12 mouse cellular contexts compared by ENCODE assay signal in the genomic region with DNA sequence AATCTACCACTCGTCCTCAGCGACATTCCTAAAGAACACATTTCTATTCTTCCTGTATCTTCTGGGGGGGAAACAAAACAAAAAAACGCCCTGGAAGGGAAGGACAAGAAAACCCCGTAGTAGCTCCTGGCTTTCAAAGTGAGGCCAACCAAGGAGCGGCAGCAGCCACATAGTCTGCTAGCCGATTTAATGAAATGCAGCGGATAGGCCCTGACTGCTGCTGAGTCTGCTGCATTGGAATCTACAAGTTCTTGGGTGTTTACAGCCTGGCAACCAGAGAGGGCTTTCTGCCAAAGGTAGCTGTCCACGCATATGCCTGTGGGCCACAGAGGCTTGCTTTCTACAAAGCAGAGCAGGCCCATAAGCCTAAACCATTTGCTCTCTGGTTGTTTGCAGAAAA.
DNase-seq lines count a peak whose midpoint lies in the region; ATAC-seq and TF ChIP-seq lines count a peak whose summit lies in the region.
"Had no signal": no experiment of that assay in that cellular context is flagged by ENCODE, and none has a peak within 500 bp of the region (broad histone marks: within the 10 kb centered on the region; RNA-seq: fewer than 3 reads in every experiment).

No protein-coding gene starts in this region.

- H3K36me3 ChIP-seq in lung, embryonic 14.5 days (ENCODE audit: insufficient read depth): no peaks in the 10 kb centered on the region
- no peaks in the 10 kb centered on the region for H3K36me3 ChIP-seq in embryonic facial prominence, embryonic 13.5 days
- no peaks in the 10 kb centered on the region for H3K36me3 ChIP-seq in hindbrain, postnatal 0 days (ENCODE audit: insufficient read depth, low read length)
- H3K36me3 ChIP-seq in neural tube, embryonic 13.5 days: no peaks in the 10 kb centered on the region

- H3K27ac ChIP-seq in lung, embryonic 14.5 days (ENCODE audit: low read depth): no peak overlapping the region
- peak overlapping the region; percentile 51; the same call in 1 of the 2 replicates for H3K27ac ChIP-seq in embryonic facial prominence, embryonic 13.5 days
- H3K27ac ChIP-seq in hindbrain, postnatal 0 days: no peak overlapping the region; the same call in 1 of the 2 replicates
- peak overlapping the region; percentile 24; the same call in 1 of the 2 replicates for H3K27ac ChIP-seq in neural tube, embryonic 13.5 days (replicated peaks)

- H3K4me1 ChIP-seq in lung, embryonic 14.5 days (ENCODE audit: insufficient read depth): no peaks in the 10 kb centered on the region
- H3K4me1 ChIP-seq in embryonic facial prominence, embryonic 13.5 days: peaks cover 47% of the 10 kb centered on the region
- H3K4me1 ChIP-seq in hindbrain, postnatal 0 days (ENCODE audit: insufficient read depth, low read length): peaks cover 11% of the 10 kb centered on the region; the same call in 1 of the 2 replicates
- peaks cover 54% of the 10 kb centered on the region for H3K4me1 ChIP-seq in neural tube, embryonic 13.5 days (replicated peaks)
- H3K4me1 ChIP-seq: megakaryocyte, embryonic 14.5 days had no signal

- H3K9me3 ChIP-seq in lung, embryonic 14.5 days (ENCODE audit: low read depth, low read length): no peaks in the 10 kb centered on the region
- no peaks in the 10 kb centered on the region for H3K9me3 ChIP-seq in embryonic facial prominence, embryonic 13.5 days
- no peaks in the 10 kb centered on the region for H3K9me3 ChIP-seq in hindbrain, postnatal 0 days (ENCODE audit: low read length)
- no peaks in the 10 kb centered on the region for H3K9me3 ChIP-seq in neural tube, embryonic 13.5 days

- H3K9ac ChIP-seq in lung, embryonic 14.5 days: no peak overlapping the region
- H3K9ac ChIP-seq in embryonic facial prominence, embryonic 13.5 days: peak overlapping the region; percentile 33; the same call in 1 of the 2 replicates
- H3K9ac ChIP-seq in hindbrain, postnatal 0 days (replicated peaks; ENCODE audit: low read length): no peak overlapping the region
- no peak overlapping the region for H3K9ac ChIP-seq in neural tube, embryonic 13.5 days

- 40% methylated on average over 8 of the region's 8 CpGs for WGBS in lung, embryonic 14.5 days
- WGBS in embryonic facial prominence, embryonic 13.5 days: 15% methylated on average over 8 of the region's 8 CpGs
- 15% methylated on average over 8 of the region's 8 CpGs for WGBS in hindbrain, postnatal 0 days
- 9% methylated on average over 8 of the region's 8 CpGs for WGBS in neural tube, embryonic 13.5 days

- TF ChIP-seq CTCF in lung, embryonic 14.5 days (IDR thresholded peaks at IDR 0.05; ENCODE audit: low read depth): no peak
- TF ChIP-seq CTCF in hindbrain, postnatal 0 days (IDR thresholded peaks at IDR 0.05; ENCODE audit: low read depth): no peak

- no peaks in the 10 kb centered on the region for H3K27me3 ChIP-seq in lung, embryonic 14.5 days (ENCODE audit: insufficient read depth, low read length)
- 0 out of 2 replicates have a peak, but pooled peaks cover 3% of the 10 kb centered on the region for H3K27me3 ChIP-seq in embryonic facial prominence, embryonic 13.5 days
- no peaks in the 10 kb centered on the region for H3K27me3 ChIP-seq in hindbrain, postnatal 0 days (ENCODE audit: insufficient read depth, low read length)
- H3K27me3 ChIP-seq in neural tube, embryonic 13.5 days: peaks cover 13% of the 10 kb centered on the region; the same call in 1 of the 2 replicates
- H3K27me3 ChIP-seq: megakaryocyte, embryonic 14.5 days had no signal

- no peak overlapping the region for H3K4me2 ChIP-seq in lung, embryonic 14.5 days
- peak overlapping the region; percentile 5; the same call in 1 of the 2 replicates for H3K4me2 ChIP-seq in embryonic facial prominence, embryonic 13.5 days
- H3K4me2 ChIP-seq in hindbrain, postnatal 0 days (ENCODE audit: low read depth, low read length): peak overlapping the region; percentile 24
- H3K4me2 ChIP-seq in neural tube, embryonic 13.5 days: no peak overlapping the region

- H3K4me3 ChIP-seq in lung, embryonic 14.5 days (ENCODE audit: low read depth, low read length): no peak overlapping the region
- H3K4me3 ChIP-seq in embryonic facial prominence, embryonic 13.5 days: no peak overlapping the region
- H3K4me3 ChIP-seq in hindbrain, postnatal 0 days (ENCODE audit: low read length): no peak overlapping the region
- no peak overlapping the region for H3K4me3 ChIP-seq in neural tube, embryonic 13.5 days
- H3K4me3 ChIP-seq: megakaryocyte, embryonic 14.5 days had no signal

- peak; percentile 71 for DNase-seq in lung, embryonic 14.5 days
- DNase-seq in lung, postnatal 25 days (ENCODE audit: low spot score): no peak
- DNase-seq in hindbrain, postnatal 0 days (ENCODE audit: low spot score): peak; percentile 76
- no peak for DNase-seq in gastrocnemius, postnatal 25 days
- DNase-seq in B cell, adult 2 months: no peak
- DNase-seq in thymus, postnatal 36 days: no peak
- DNase-seq: adrenal gland, adult 8-10 months; thymus, postnatal 25 days had no signal

- ATAC-seq in lung, embryonic 14.5 days (ENCODE audit: insufficient read depth): no peak
- ATAC-seq in embryonic facial prominence, embryonic 13.5 days (ENCODE audit: insufficient number of reproducible peaks, insufficient read depth, low FRiP score, low TSS enrichment, low read depth): no peak
- peak; percentile 79 for ATAC-seq in hindbrain, postnatal 0 days
- peak; percentile 70 for ATAC-seq in neural tube, embryonic 13.5 days (ENCODE audit: low read depth)
- ATAC-seq: intestine, postnatal 0 days had no signal

Comparison
In these comparisons a context has a peak if more than half of its experiments do, and no peak if none do; other contexts are left out.
1. DNase-seq: peak in lung, embryonic 14.5 days (single experiment) and hindbrain, postnatal 0 days (single experiment); none in lung, postnatal 25 days (single experiment), gastrocnemius, postnatal 25 days (single experiment), B cell, adult 2 months (0 of 2) and thymus, postnatal 36 days (0 of 2).
2. ATAC-seq: peak in hindbrain, postnatal 0 days (single experiment) and neural tube, embryonic 13.5 days (single experiment); none in lung, embryonic 14.5 days (single experiment) and embryonic facial prominence, embryonic 13.5 days (single experiment).
3. H3K27ac ChIP-seq: peak in embryonic facial prominence, embryonic 13.5 days (single experiment) and neural tube, embryonic 13.5 days (single experiment); none in lung, embryonic 14.5 days (single experiment) and hindbrain, postnatal 0 days (single experiment).
4. H3K4me2 ChIP-seq: peak in embryonic facial prominence, embryonic 13.5 days (single experiment) and hindbrain, postnatal 0 days (single experiment); none in lung, embryonic 14.5 days (single experiment) and neural tube, embryonic 13.5 days (single experiment).